Mouse (Mus musculus) liver, embryonic 11.5 days (tissue): ENCODE measurements at regions not wholly inside any gene's neighbourhood (a gene's known extent, or its start where the extent isn't known, plus 50 kb on each side); places are given as distances from the start of the nearest gene placed in this dataset.

Experiments
- ATAC-seq: fragments of 200-750 bp; cut with Nextera tagmentation; replicated peaks from 2 replicates; pipeline ENCODE4 v1.8.0; 2017; ENCODE audit warnings: moderate number of reproducible peaks, mild to moderate bottlenecking, moderate TSS enrichment, moderate library complexity; ENCODE audit not compliant: low FRiP score
- DNase-seq: peaks from one replicate; pipeline ENCODE4 v3.0.0-alpha.2; 2017; ENCODE audit warnings: low spot score
- H3K27ac ChIP-seq: fragments of 300-500 bp; sonication (generic); 2 replicates; pipeline ENCODE4 v1.5.1; 2014; ENCODE audit warnings: mild to moderate bottlenecking, low read depth, low read length, control low read depth
- H3K27me3 ChIP-seq: fragments of 300-500 bp; sonication (generic); replicated peaks from 2 replicates; pipeline ENCODE4 v1.6.1; 2014; ENCODE audit warnings: low read length, mixed read lengths; ENCODE audit not compliant: control insufficient read depth, insufficient read depth
- H3K36me3 ChIP-seq: fragments of 300-500 bp; sonication (generic); 2 replicates; pipeline ENCODE4 v1.6.1; 2014; ENCODE audit warnings: mild to moderate bottlenecking, low read length, moderate library complexity, mixed read lengths; ENCODE audit not compliant: control insufficient read depth, insufficient read depth
- H3K4me1 ChIP-seq: fragments of 300-500 bp; sonication (generic); replicated peaks from 2 replicates; pipeline ENCODE4 v1.6.1; 2014; ENCODE audit warnings: low read length, mixed read lengths; ENCODE audit not compliant: control insufficient read depth, insufficient read depth
- H3K4me2 ChIP-seq: fragments of 300-500 bp; sonication (generic); 2 replicates; pipeline ENCODE4 v1.6.1; 2014; ENCODE audit warnings: mild to moderate bottlenecking, control low read depth, moderate library complexity
- H3K4me3 ChIP-seq: fragments of 300-500 bp; sonication (generic); 2 replicates; pipeline ENCODE4 v1.5.1; 2014; ENCODE audit warnings: low read depth, low read length, control low read depth
- H3K9ac ChIP-seq: fragments of 300-500 bp; sonication (generic); 2 replicates; pipeline ENCODE4 v1.6.1; 2014; ENCODE audit warnings: low read depth, low read length, control low read depth
- H3K9me3 ChIP-seq: fragments of 300-500 bp; sonication (generic); 2 replicates; pipeline ENCODE4 v1.6.1; 2016; ENCODE audit warnings: low read length, inconsistent platforms, mixed read lengths; ENCODE audit not compliant: control insufficient read depth
- WGBS: fragments of 180-500 bp; shearing (Covaris S2); extraction: QIAGEN DNeasy Blood & Tissue Kit; methylation state at CpG from one replicate; pipeline ENCODE4 v1.1.7; 2014; 5-methylcytosine and 5-hydroxymethylcytosine counted together

DNA sequence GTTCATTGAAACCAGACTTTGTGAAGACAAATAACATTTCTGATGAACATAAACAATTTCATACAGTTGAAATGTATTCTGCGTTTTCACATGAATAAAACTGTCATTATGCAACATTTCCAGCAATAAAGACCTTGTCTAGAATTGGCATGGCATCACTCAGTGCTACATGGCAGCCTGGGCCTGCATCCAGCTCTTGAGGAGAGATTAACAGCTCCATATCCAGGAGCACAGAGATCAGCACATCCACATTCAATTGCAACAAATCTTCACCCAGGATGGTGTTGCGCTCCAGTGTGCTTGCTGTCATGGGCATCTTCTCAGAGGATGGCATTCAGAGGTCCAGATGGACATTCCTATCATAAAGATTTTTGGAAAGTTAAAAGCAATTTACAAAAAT, 196.7 kb upstream of the Tmem161b start:
- H3K4me2 ChIP-seq: no peak overlapping the region
- no peak overlapping the region for H3K4me3 ChIP-seq
- H3K9ac ChIP-seq: no peak overlapping the region
- H3K27me3 ChIP-seq: no peaks in the 10 kb centered on the region
- H3K36me3 ChIP-seq: no peaks in the 10 kb centered on the region
- WGBS: 84% methylated on average over 2 of the region's 2 CpGs
- no peaks in the 10 kb centered on the region for H3K9me3 ChIP-seq
- no peak for ATAC-seq
- DNase-seq: no peak
- no peak overlapping the region for H3K27ac ChIP-seq
- H3K4me1 ChIP-seq: no peaks in the 10 kb centered on the region

DNA sequence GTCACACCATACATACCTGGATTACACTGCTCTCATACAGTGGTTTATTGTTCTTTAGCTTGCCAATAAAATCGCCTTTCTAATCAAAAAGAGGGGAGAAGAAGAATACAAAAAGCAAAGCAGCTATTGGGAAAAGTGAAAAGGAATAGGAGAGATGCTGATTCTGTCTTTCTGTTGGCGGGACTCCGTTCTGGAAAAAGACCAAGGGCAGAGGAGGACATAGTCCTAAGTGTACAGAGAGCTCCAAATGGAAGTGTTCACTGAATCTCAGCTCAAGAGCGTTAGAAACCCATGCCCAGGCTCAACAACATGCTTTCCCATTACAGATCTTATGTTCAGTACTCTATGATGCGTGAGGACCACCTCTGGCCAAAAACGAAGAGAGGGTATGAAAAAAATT, 174.4 kb upstream of the Tmem161b start:
- no peak overlapping the region for H3K27ac ChIP-seq
- DNase-seq: no peak
- 74% methylated on average over 6 of the region's 6 CpGs for WGBS
- H3K36me3 ChIP-seq: no peaks in the 10 kb centered on the region
- no peak for ATAC-seq
- H3K4me2 ChIP-seq: no peak overlapping the region
- no peaks in the 10 kb centered on the region for H3K9me3 ChIP-seq
- no peaks in the 10 kb centered on the region for H3K4me1 ChIP-seq
- H3K9ac ChIP-seq: no peak overlapping the region
- H3K27me3 ChIP-seq: no peaks in the 10 kb centered on the region
- no peak overlapping the region for H3K4me3 ChIP-seq

DNA sequence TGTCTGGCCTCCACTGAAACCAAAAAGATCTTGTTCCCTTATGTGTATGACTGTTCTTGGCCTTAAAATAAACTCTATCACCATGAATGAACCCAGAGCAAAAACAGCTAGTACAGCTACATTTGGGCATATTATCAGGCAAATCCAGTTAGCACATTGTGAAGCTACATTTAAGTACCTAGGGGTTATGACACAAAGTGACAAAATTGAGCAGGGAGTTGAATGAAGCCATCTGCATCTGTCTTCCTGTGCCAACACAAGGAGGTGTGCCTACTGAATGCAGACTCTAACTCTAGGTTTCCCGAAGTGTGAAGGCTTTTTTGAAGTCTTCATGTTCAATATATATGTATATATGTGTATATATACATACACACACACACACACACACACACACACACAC, 169.9 kb upstream of the Tmem161b start:
- Histone ChIP-seq H3K27me3 (no peaks in the 10 kb centered on the region), H3K36me3 (no peaks in the 10 kb centered on the region), H3K9me3 (no peaks in the 10 kb centered on the region), H3K4me3 (no peak overlapping the region), H3K4me1 (no peaks in the 10 kb centered on the region), H3K4me2 (no peak overlapping the region), H3K9ac (no peak overlapping the region), H3K27ac (no peak overlapping the region)
- WGBS: 52% methylated on average over 1 of the region's 1 CpGs
- ATAC-seq (no peak), DNase-seq (no peak)

DNA sequence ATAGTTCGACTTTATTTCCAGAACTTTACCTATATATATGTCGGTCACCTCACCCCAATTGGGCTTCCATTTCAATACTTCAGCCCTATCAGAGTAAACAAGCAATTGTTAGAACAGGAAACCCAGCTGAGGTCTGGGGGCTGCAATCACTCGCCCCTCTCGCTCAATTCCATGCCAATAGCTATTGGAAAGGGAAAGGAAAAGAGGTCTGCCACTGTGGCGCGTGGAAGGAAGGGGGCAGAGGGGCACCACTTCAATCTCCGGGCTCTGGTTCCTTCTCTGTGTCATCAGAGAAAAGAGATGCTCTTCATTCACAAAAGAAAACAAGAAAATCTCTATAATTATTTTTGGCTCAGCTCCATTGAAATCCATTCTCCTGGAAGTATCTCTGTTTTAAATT, 167.1 kb upstream of the Tmem161b start:
- Histone ChIP-seq H3K36me3 (no peaks in the 10 kb centered on the region), H3K4me1 (no peaks in the 10 kb centered on the region), H3K4me2 (no peak overlapping the region), H3K27me3 (peaks cover 1% of the 10 kb centered on the region; the same call in 1 of the 2 replicates), H3K4me3 (no peak overlapping the region), H3K9me3 (no peaks in the 10 kb centered on the region), H3K27ac (no peak overlapping the region), H3K9ac (no peak overlapping the region)
- DNase-seq (no peak), ATAC-seq (no peak)
- WGBS: 74% methylated on average over 7 of the region's 7 CpGs

DNA sequence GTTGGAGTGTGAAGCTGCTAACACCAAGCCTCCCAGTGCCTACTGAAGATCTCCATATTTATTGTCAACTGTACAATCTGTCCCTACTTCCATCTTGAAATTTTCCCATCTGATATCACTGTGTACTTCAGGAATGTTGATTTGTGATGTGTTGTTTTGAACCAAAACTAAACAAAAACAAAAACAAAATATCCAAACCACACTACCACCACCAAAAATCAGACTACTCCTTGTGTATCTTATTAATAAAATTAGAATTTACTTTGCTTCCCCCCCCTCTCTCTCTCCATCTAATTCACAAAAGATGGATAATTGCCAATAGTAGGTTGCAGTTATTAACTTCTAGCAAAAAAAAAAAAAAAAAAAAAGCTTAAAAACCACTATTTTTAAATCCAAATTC, 166.5 kb upstream of the Tmem161b start:
- Histone ChIP-seq H3K4me3 (no peak overlapping the region), H3K36me3 (no peaks in the 10 kb centered on the region), H3K4me2 (no peak overlapping the region), H3K27me3 (peaks cover 5% of the 10 kb centered on the region; the same call in 1 of the 2 replicates), H3K9ac (no peak overlapping the region), H3K27ac (no peak overlapping the region), H3K4me1 (no peaks in the 10 kb centered on the region), H3K9me3 (no peaks in the 10 kb centered on the region)
- ATAC-seq: no peak
- no peak for DNase-seq

DNA sequence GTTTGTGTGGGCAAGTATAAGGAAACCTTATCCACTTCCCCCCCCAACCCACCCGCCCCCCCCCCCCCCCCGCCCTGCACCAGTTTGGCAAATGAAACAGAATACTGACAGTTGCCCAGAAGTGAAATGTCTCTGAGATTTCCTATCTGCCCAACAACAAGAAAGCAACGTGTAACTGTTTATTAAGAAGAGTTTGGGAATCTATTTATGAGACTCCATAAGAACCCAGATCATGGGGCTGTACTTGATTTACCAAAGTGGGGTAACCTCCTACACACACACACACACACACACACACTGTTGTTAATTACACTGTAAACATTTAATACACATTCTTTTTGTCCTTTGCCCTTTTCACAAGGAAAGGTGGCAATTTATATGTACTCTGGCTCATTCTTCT, 165.6 kb upstream of the Tmem161b start:
- WGBS: 68% methylated on average over 2 of the region's 3 CpGs

DNA sequence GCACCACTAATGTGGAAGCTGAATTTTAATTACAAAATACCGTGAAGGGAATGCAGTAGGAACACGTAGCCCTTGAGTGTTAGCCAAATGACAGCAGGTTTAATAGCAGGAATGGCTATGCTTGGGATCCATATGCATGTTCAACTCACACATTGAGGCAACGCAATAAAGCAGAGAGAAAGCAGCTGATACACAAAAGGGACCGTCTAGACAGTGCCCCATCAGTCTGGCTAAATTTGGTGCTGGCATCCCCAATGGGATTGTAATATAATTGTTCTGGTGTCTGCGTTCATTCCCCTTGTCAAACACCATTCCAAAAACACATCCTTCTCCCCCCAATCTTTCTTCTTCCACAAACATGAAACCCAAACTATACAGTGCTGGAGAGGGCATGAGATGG, 165.1 kb upstream of the Tmem161b start:
- H3K4me2 ChIP-seq: no peak overlapping the region
- no peaks in the 10 kb centered on the region for H3K9me3 ChIP-seq
- H3K4me3 ChIP-seq: no peak overlapping the region
- DNase-seq (no peak), ATAC-seq (no peak)
- H3K4me1 ChIP-seq: no peaks in the 10 kb centered on the region
- H3K27me3 ChIP-seq: peaks cover 8% of the 10 kb centered on the region; the same call in 1 of the 2 replicates
- H3K36me3 ChIP-seq: no peaks in the 10 kb centered on the region
- no peak overlapping the region for H3K27ac ChIP-seq
- no peak overlapping the region for H3K9ac ChIP-seq
- WGBS: 86% methylated on average over 5 of the region's 5 CpGs

More for the DNA sequence above, 165.6 kb upstream of the Tmem161b start:
- Histone ChIP-seq H3K27ac (no peak overlapping the region), H3K4me1 (no peaks in the 10 kb centered on the region), H3K4me2 (no peak overlapping the region), H3K36me3 (no peaks in the 10 kb centered on the region), H3K27me3 (peaks cover 5% of the 10 kb centered on the region; the same call in 1 of the 2 replicates), H3K9ac (no peak overlapping the region), H3K9me3 (no peaks in the 10 kb centered on the region), H3K4me3 (no peak overlapping the region)
- no peak for DNase-seq
- no peak for ATAC-seq

DNA sequence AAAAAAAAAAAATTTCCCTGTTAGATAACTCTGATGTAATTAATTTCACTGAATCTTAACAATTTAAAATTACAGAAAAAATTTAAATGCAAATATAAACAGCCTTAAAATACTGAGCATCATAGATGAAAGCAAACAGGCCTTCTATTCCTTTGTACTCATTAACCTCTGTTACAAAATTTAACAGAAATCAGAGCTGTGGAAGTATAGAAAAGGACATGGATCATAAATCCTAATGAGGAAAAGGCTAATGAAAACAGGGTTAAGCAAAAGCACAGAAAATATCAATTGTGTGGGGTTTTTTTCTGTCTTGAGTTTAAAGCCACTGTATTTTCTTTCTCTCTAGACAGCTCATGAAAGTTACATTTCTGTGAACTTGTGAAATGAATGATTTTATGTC, 164.6 kb upstream of the Tmem161b start:
- DNase-seq: no peak
- Histone ChIP-seq H3K4me1 (no peaks in the 10 kb centered on the region), H3K4me3 (no peak overlapping the region), H3K4me2 (no peak overlapping the region), H3K9me3 (no peaks in the 10 kb centered on the region), H3K36me3 (no peaks in the 10 kb centered on the region), H3K9ac (no peak overlapping the region), H3K27me3 (peaks cover 8% of the 10 kb centered on the region; the same call in 1 of the 2 replicates), H3K27ac (no peak overlapping the region)
- ATAC-seq: no peak

DNA sequence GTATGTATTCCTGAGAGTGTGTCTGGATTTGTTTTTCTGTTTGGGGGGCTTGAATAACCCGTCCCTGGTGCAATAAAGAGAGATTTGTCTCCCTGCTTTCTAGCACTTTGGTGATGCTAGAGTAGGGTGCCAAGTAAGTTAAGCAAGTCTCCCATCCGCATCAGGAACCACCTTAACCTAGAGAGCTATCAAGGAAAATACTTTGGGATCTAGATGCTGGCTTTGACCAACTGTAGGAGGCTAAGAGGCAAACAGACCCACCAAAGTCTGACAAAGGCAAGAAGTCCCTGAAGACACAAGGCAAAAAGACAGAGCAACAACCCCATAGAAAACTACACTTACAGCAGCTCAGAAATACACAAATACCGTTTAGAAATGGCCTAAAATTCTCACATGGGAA, 163.8 kb upstream of the Tmem161b start:
- no peak overlapping the region for H3K27ac ChIP-seq
- H3K4me3 ChIP-seq: no peak overlapping the region
- no peak overlapping the region for H3K4me2 ChIP-seq
- 67% methylated on average over 3 of the region's 3 CpGs for WGBS
- H3K36me3 ChIP-seq: no peaks in the 10 kb centered on the region
- H3K27me3 ChIP-seq: peaks cover 8% of the 10 kb centered on the region; the same call in 1 of the 2 replicates
- no peaks in the 10 kb centered on the region for H3K9me3 ChIP-seq
- no peak for DNase-seq
- H3K9ac ChIP-seq: no peak overlapping the region
- ATAC-seq: no peak
- no peaks in the 10 kb centered on the region for H3K4me1 ChIP-seq
